Mouse (Mus musculus): ENCODE data around the gene Soga1. TPM values are rescaled to one million over a fixed set of nuclear protein-coding genes. Genes with fewer than 3 reads are reported as not detected.

Gene Soga1
- polyA plus RNA-seq (2015; fragmentation: Nextera tagmentation; extraction: Ambion mirVana), result 1.2 and 1.3 TPM in 2 replicates

GRCm38 (mm10) chr2:157078793-157079700 lies at the start of gene Soga1:
Gene Soga1, minus strand, starts transcription at chr2:157079254.
- Histone ChIP-seq H3K4me3 (ENCODE audit: low read length) (peak within 1 kb of the TSS; percentile 77), H3K4me1 (ENCODE audit: control insufficient read depth, insufficient read depth, low read length) (peaks cover 32% of the 10 kb centered on the region), H3K27me3 (replicated peaks; ENCODE audit: control insufficient read depth, insufficient read depth, low read length) (no peaks in the 10 kb centered on the region), H3K9me3 (ENCODE audit: control insufficient read depth, low read length) (no peaks in the 10 kb centered on the region), H3K4me2 (ENCODE audit: low read depth, low read length) (peak within 1 kb of the TSS; percentile 80), H3K36me3 (ENCODE audit: control insufficient read depth, insufficient read depth, low read length) (no peaks in the 10 kb centered on the region), H3K9ac (ENCODE audit: low read depth, low read length) (peak within 1 kb of the TSS; percentile 87), H3K27ac (ENCODE audit: low read length) (peak within 1 kb of the TSS; percentile 92)
- under 1% methylated on average over 123 of the region's 136 CpGs for WGBS
- peak; percentile 87 for ATAC-seq

DNA sequence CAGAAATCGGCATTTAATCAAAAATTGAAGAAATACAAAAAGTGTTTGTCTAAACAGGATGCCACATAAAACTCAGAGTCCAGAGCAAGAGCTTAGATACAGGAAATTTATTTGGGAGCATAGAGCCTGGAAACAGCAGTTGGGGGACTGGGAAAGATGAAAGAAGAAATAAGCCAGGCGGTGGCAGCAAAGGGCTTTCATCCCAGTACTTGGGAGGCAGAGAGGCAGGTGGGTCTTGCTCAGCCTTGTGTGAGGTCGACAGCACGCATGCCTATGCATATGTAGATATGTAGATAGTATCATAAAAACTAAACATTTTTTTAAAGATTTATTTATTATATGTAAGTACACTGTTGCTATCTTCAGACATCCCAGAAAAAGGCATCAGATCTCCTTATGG lies 49.0 kb upstream of the Soga1 start:
- 48% methylated on average over 4 of the region's 4 CpGs for WGBS
- Histone ChIP-seq H3K36me3 (ENCODE audit: control insufficient read depth, insufficient read depth, low read length) (no peaks in the 10 kb centered on the region), H3K4me3 (ENCODE audit: low read length) (no peak overlapping the region), H3K4me1 (ENCODE audit: control insufficient read depth, insufficient read depth, low read length) (peaks cover 6% of the 10 kb centered on the region; the same call in 1 of the 2 replicates), H3K4me2 (ENCODE audit: low read depth, low read length) (no peak overlapping the region), H3K9me3 (ENCODE audit: control insufficient read depth, low read length) (no peaks in the 10 kb centered on the region), H3K9ac (ENCODE audit: low read depth, low read length) (no peak overlapping the region), H3K27ac (ENCODE audit: low read length) (no peak overlapping the region), H3K27me3 (replicated peaks; ENCODE audit: control insufficient read depth, insufficient read depth, low read length) (no peaks in the 10 kb centered on the region)
- ATAC-seq, result no peak

- Histone ChIP-seq H3K9me3 (ENCODE audit: control insufficient read depth, low read length) (no peaks in the 10 kb centered on the region), H3K4me1 (ENCODE audit: control insufficient read depth, insufficient read depth, low read length) (peaks cover 6% of the 10 kb centered on the region; the same call in 1 of the 2 replicates), H3K9ac (ENCODE audit: low read depth, low read length) (no peak overlapping the region; the same call in 1 of the 2 replicates), H3K36me3 (ENCODE audit: control insufficient read depth, insufficient read depth, low read length) (no peaks in the 10 kb centered on the region), H3K27me3 (replicated peaks; ENCODE audit: control insufficient read depth, insufficient read depth, low read length) (no peaks in the 10 kb centered on the region), H3K4me3 (ENCODE audit: low read length) (no peak overlapping the region), H3K27ac (ENCODE audit: low read length) (peak overlapping the region; percentile 80), H3K4me2 (ENCODE audit: low read depth, low read length) (peak overlapping the region; percentile 28; the same call in 1 of the 2 replicates)
- 51% methylated on average over 3 of the region's 3 CpGs for WGBS
- ATAC-seq, result peak; percentile 69
These were observed 48.3 kb upstream of the Soga1 start for GRCm38 (mm10) chr2:157127370-157127769.

- H3K4me1 ChIP-seq (ENCODE audit: control insufficient read depth, insufficient read depth, low read length), result peaks cover 6% of the 10 kb centered on the region; the same call in 1 of the 2 replicates
- WGBS, result 72% methylated on average over 3 of the region's 3 CpGs
- H3K27ac ChIP-seq (ENCODE audit: low read length), result peak overlapping the region; percentile 7; the same call in 1 of the 2 replicates
- no peaks in the 10 kb centered on the region for H3K27me3 ChIP-seq (replicated peaks; ENCODE audit: control insufficient read depth, insufficient read depth, low read length)
- H3K36me3 ChIP-seq (ENCODE audit: control insufficient read depth, insufficient read depth, low read length), result 0 out of 2 replicates have a peak, but pooled peaks cover under 1% of the 10 kb centered on the region
- H3K4me2 ChIP-seq (ENCODE audit: low read depth, low read length), result no peak overlapping the region
- H3K9ac ChIP-seq (ENCODE audit: low read depth, low read length), result no peak overlapping the region
- H3K9me3 ChIP-seq (ENCODE audit: control insufficient read depth, low read length), result no peaks in the 10 kb centered on the region
- ATAC-seq, result peak; percentile 72
- no peak overlapping the region for H3K4me3 ChIP-seq (ENCODE audit: low read length)
These were observed 46.2 kb upstream of the Soga1 start for GRCm38 (mm10) chr2:157125246-157125645.

DNA sequence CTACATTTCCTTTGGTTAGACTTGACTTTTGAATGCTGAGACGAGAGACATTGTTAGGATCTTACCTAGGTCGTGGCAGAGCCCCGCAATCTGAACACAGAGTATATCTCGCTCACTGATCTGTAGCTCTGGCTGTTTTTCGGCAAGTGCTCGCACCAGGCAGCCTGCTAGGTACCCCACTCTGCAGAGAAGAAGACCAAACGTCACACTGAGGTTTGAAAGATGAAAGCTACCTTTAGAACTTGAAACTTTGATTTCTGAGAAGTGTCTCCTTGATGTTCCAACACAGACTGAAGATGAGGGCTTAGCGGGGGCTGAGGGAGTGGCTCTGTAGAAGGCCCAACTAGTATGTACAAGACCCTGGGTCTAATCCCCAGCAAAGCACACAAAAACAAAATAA lies 42.7 kb upstream of the Soga1 start:
- Histone ChIP-seq H3K27me3 (replicated peaks; ENCODE audit: control insufficient read depth, insufficient read depth, low read length) (no peaks in the 10 kb centered on the region), H3K9ac (ENCODE audit: low read depth, low read length) (no peak overlapping the region), H3K27ac (ENCODE audit: low read length) (no peak overlapping the region), H3K36me3 (ENCODE audit: control insufficient read depth, insufficient read depth, low read length) (0 out of 2 replicates have a peak, but pooled peaks cover 3% of the 10 kb centered on the region), H3K4me2 (ENCODE audit: low read depth, low read length) (no peak overlapping the region), H3K4me3 (ENCODE audit: low read length) (no peak overlapping the region), H3K9me3 (ENCODE audit: control insufficient read depth, low read length) (no peaks in the 10 kb centered on the region), H3K4me1 (ENCODE audit: control insufficient read depth, insufficient read depth, low read length) (no peaks in the 10 kb centered on the region)
- WGBS, result 91% methylated on average over 8 of the region's 8 CpGs
- no peak for ATAC-seq

DNA sequence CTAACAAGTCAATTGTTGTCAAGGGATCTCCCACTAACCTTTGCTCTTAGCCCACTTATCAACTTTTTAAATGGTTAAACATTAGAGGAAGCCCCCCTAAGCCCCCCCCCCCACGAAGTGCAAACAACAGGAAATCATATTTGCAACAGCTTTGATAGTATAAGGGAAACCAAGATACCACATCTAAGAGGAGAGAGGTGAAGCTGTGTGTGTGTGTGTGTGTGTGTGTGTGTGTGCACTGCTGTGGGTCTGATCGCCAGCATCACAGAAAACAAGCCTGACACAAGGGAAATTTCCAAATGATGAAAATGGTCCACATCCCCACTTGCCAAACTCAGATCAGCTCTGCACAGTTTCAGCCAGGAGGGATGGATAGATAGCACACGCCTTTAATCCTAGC lies 40.0 kb upstream of the Soga1 start:
- H3K4me3 ChIP-seq (ENCODE audit: low read length), result no peak overlapping the region
- no peak overlapping the region for H3K27ac ChIP-seq (ENCODE audit: low read length)
- no peak overlapping the region for H3K9ac ChIP-seq (ENCODE audit: low read depth, low read length)
- 0 out of 2 replicates have a peak, but pooled peaks cover 3% of the 10 kb centered on the region for H3K36me3 ChIP-seq (ENCODE audit: control insufficient read depth, insufficient read depth, low read length)
- ATAC-seq, result no peak
- H3K4me1 ChIP-seq (ENCODE audit: control insufficient read depth, insufficient read depth, low read length), result no peaks in the 10 kb centered on the region
- no peaks in the 10 kb centered on the region for H3K27me3 ChIP-seq (replicated peaks; ENCODE audit: control insufficient read depth, insufficient read depth, low read length)
- WGBS, result 52% methylated on average over 3 of the region's 3 CpGs
- H3K4me2 ChIP-seq (ENCODE audit: low read depth, low read length), result no peak overlapping the region
- H3K9me3 ChIP-seq (ENCODE audit: control insufficient read depth, low read length), result no peaks in the 10 kb centered on the region

DNA sequence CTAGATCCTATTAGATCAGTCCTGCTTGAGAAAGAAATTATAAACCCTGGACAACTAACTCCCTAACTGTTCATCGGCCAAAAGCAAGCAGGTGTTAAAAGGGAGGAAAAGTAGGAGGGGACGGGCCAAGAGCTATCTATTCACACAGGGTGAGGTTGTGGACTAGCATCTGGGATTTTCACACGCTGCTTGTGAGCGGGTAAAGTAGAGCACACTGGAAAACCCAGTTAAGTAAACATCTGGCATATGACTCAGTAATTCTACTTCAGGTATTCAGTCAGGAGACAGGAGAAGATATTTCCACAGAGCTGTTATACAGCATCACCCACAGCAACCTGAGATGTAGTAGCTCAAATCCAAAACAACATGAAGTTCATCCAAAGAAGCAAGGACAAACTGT lies 39.5 kb upstream of the Soga1 start:
- Histone ChIP-seq H3K9me3 (ENCODE audit: control insufficient read depth, low read length) (no peaks in the 10 kb centered on the region), H3K36me3 (ENCODE audit: control insufficient read depth, insufficient read depth, low read length) (0 out of 2 replicates have a peak, but pooled peaks cover 3% of the 10 kb centered on the region), H3K4me3 (ENCODE audit: low read length) (no peak overlapping the region), H3K4me2 (ENCODE audit: low read depth, low read length) (no peak overlapping the region), H3K9ac (ENCODE audit: low read depth, low read length) (no peak overlapping the region), H3K27me3 (replicated peaks; ENCODE audit: control insufficient read depth, insufficient read depth, low read length) (no peaks in the 10 kb centered on the region), H3K27ac (ENCODE audit: low read length) (no peak overlapping the region), H3K4me1 (ENCODE audit: control insufficient read depth, insufficient read depth, low read length) (no peaks in the 10 kb centered on the region)
- ATAC-seq, result peak; percentile 76; the same call in 1 of the 2 replicates
- 57% methylated on average over 4 of the region's 4 CpGs for WGBS

- no peak overlapping the region for H3K27ac ChIP-seq (ENCODE audit: low read length)
- no peak overlapping the region for H3K4me3 ChIP-seq (ENCODE audit: low read length)
- no peaks in the 10 kb centered on the region for H3K4me1 ChIP-seq (ENCODE audit: control insufficient read depth, insufficient read depth, low read length)
- no peak overlapping the region for H3K9ac ChIP-seq (ENCODE audit: low read depth, low read length)
- WGBS, result 20% methylated on average over 3 of the region's 3 CpGs
- H3K4me2 ChIP-seq (ENCODE audit: low read depth, low read length), result no peak overlapping the region
- H3K9me3 ChIP-seq (ENCODE audit: control insufficient read depth, low read length), result no peaks in the 10 kb centered on the region
- H3K36me3 ChIP-seq (ENCODE audit: control insufficient read depth, insufficient read depth, low read length), result peaks cover 3% of the 10 kb centered on the region; the same call in 1 of the 2 replicates
- ATAC-seq, result no peak
- no peaks in the 10 kb centered on the region for H3K27me3 ChIP-seq (replicated peaks; ENCODE audit: control insufficient read depth, insufficient read depth, low read length)
These were observed 37.9 kb upstream of the Soga1 start for GRCm38 (mm10) chr2:157116964-157117363.

- ATAC-seq, result no peak
These were observed 29.2 kb upstream of the Soga1 start for GRCm38 (mm10) chr2:157108236-157108635.

More at GRCm38 (mm10) chr2:157108236-157108635, 29.2 kb upstream of the Soga1 start:
- Histone ChIP-seq H3K9ac (ENCODE audit: low read depth, low read length) (no peak overlapping the region), H3K27me3 (replicated peaks; ENCODE audit: control insufficient read depth, insufficient read depth, low read length) (no peaks in the 10 kb centered on the region), H3K27ac (ENCODE audit: low read length) (no peak overlapping the region), H3K9me3 (ENCODE audit: control insufficient read depth, low read length) (no peaks in the 10 kb centered on the region), H3K4me2 (ENCODE audit: low read depth, low read length) (no peak overlapping the region), H3K36me3 (ENCODE audit: control insufficient read depth, insufficient read depth, low read length) (peaks cover 2% of the 10 kb centered on the region; the same call in 1 of the 2 replicates), H3K4me3 (ENCODE audit: low read length) (no peak overlapping the region), H3K4me1 (ENCODE audit: control insufficient read depth, insufficient read depth, low read length) (no peaks in the 10 kb centered on the region)
- WGBS, result 90% methylated on average over 4 of the region's 4 CpGs

All from intestine, embryonic 16.5 days (tissue).